Mouse (Mus musculus) heart, embryonic 13.5 days (tissue): ENCODE data around the gene Yipf3. TPM values are rescaled to one million over a fixed set of nuclear protein-coding genes. Genes with fewer than 3 reads are reported as not detected.
A peak's percentile ranks its signal among the peaks of the same experiment; 100 is the strongest.

ENCODE experiments used
- ATAC-seq: fragments of 200-750 bp; cut with Nextera tagmentation; 2 replicates; pipeline ENCODE4 v1.8.0; 2017; ENCODE audit warnings: moderate TSS enrichment; ENCODE audit not compliant: insufficient number of reproducible peaks, low FRiP score, low TSS enrichment; ENCODE audit errors: extremely low read depth
- H3K27ac ChIP-seq: fragments of 300-500 bp; sonication (generic); replicated peaks from 2 replicates; pipeline ENCODE4 v1.5.1; 2015; ENCODE audit warnings: moderate library complexity, mild to moderate bottlenecking, inconsistent platforms
- H3K27me3 ChIP-seq: fragments of 300-500 bp; sonication (generic); replicated peaks from 2 replicates; pipeline ENCODE4 v1.6.1; 2015; ENCODE audit warnings: mild to moderate bottlenecking, inconsistent platforms
- H3K36me3 ChIP-seq: fragments of 300-500 bp; sonication (generic); 2 replicates; pipeline ENCODE4 v1.6.1; 2015; ENCODE audit warnings: mild to moderate bottlenecking, inconsistent platforms
- H3K4me1 ChIP-seq: fragments of 300-500 bp; sonication (generic); 2 replicates; pipeline ENCODE4 v1.6.1; 2015; ENCODE audit warnings: inconsistent platforms
- H3K4me2 ChIP-seq: fragments of 300-500 bp; sonication (generic); 2 replicates; pipeline ENCODE4 v1.6.1; 2015; ENCODE audit warnings: inconsistent platforms, mild to moderate bottlenecking, moderate library complexity
- H3K4me3 ChIP-seq: fragments of 300-500 bp; sonication (generic); 2 replicates; pipeline ENCODE4 v1.5.1; 2015; ENCODE audit warnings: moderate library complexity, mild to moderate bottlenecking, inconsistent platforms
- H3K9ac ChIP-seq: fragments of 300-500 bp; sonication (generic); 2 replicates; pipeline ENCODE4 v1.6.1; 2015; ENCODE audit warnings: inconsistent platforms, mild to moderate bottlenecking, moderate library complexity
- H3K9me3 ChIP-seq: fragments of 300-500 bp; sonication (generic); 2 replicates; pipeline ENCODE4 v1.6.1; 2016; ENCODE audit warnings: inconsistent platforms
- WGBS: fragments of 180-500 bp; shearing (Covaris S2); methylation state at CpG from one replicate; pipeline ENCODE4 v1.1.7; 2015; ENCODE audit warnings: mixed read lengths; 5-methylcytosine and 5-hydroxymethylcytosine counted together
- polyA plus RNA-seq: library from polyadenylated mRNA; unstranded; fragments of >200 nt; fragmentation: Nextera tagmentation; extraction: Ambion mirVana; gene quantifications from 2 replicates; pipeline ENCODE4 v1.2.1, GENCODE M21; 2015

Gene Yipf3
- polyA plus RNA-seq, 1 experiment from 2014 or later: 80.3 TPM

DNA sequence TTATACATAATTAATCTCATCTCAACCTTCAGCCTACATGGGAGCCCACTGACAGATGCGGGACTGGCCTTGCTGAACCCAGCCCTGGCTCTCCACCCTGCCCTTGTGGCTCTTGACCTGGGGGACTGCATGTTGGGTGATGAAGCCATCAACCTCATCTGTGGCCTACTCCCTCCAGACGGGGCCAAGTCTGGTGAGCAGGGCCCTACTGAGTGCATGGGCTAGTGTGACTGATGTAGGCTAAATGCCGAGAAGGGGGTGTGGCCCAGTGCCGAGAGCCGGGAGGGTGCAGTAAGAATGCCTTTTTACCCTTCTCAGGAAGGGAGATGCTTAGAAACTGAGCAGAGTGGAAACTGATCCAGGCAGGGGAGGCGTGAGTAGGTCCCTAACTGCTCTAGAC is 7.3 kb downstream of the Yipf3 start:
- WGBS: 21% methylated on average over 6 of the region's 6 CpGs
- H3K4me2 ChIP-seq: peak overlapping the region; percentile 100
- peak overlapping the region; percentile 71; the same call in 1 of the 2 replicates for H3K4me3 ChIP-seq
- peaks cover 28% of the 10 kb centered on the region for H3K27me3 ChIP-seq
- peaks cover 24% of the 10 kb centered on the region for H3K4me1 ChIP-seq
- no peak overlapping the region for H3K27ac ChIP-seq
- no peak overlapping the region for H3K9ac ChIP-seq
- H3K9me3 ChIP-seq: no peaks in the 10 kb centered on the region
- ATAC-seq: no peak
- H3K36me3 ChIP-seq: peaks cover 65% of the 10 kb centered on the region

DNA sequence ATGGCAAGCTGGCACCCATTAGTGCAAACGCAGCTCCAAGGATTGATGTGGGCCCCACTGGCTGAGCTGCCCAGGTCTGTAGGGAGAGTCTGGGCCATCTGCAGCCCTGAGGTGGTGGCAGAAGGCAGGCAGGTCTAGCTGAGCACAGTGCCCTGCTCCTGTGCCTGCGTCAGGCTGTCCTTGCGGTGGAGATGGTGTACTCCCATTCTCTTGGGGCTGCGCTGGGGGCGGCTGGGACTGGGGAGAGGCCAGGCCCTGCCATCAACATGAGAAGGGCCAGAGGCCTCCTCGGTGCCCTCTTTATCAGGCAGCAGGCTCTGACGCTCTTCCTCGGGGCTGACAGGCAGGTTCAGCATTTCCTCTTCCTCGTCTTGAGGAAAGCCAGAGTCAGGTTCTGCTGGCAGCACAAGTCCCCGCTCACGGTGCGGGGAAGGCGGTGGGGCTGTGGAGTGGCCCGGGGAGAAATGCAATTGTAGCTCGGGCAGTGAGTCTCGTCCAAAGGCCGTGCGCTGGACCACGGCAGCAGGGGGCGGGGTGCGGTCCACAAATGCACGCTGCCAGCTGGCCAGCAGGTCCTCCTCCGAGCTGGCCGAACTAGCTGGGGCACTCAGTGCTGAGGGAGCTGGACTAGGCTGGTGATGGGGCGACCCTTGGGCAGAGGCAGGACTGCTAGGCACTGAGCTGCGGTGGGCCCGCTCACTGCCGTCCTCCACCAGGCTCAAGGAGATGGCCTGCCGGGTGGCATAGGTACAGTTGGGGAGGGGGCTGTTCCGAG is 10.6 kb downstream of the Yipf3 start:
- Histone ChIP-seq H3K27ac (peak overlapping the region; percentile 70), H3K9me3 (no peaks in the 10 kb centered on the region), H3K4me2 (no peak overlapping the region), H3K9ac (no peak overlapping the region; the same call in 1 of the 2 replicates), H3K4me3 (no peak overlapping the region), H3K4me1 (peaks cover 15% of the 10 kb centered on the region), H3K27me3 (peaks cover 28% of the 10 kb centered on the region), H3K36me3 (peaks cover 73% of the 10 kb centered on the region)
- ATAC-seq: no peak
- 71% methylated on average over 30 of the region's 30 CpGs for WGBS

DNA sequence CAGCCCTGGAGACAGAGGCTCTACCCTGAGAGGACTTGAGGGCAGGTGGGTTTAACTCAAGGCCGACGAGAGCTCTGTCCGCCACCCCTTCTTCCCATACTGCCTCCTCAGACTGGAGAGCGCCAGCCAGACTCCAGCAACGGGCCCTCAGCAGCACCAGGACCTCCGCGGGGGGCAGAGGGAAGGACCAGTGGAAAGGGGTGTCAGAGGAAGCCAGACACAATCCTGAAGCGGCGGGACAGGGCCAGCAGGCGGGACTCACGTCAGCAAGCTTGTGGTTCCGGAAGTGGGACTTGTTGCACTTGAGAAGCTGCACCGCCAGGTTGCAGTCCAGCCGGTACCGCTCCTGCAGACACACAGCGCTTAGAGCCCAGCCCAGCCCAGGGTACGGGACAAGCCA is 11.8 kb downstream of the Yipf3 start:
- H3K4me3 ChIP-seq: no peak overlapping the region
- H3K36me3 ChIP-seq: peaks cover 85% of the 10 kb centered on the region
- ATAC-seq: no peak
- 0 out of 2 replicates have a peak overlapping the region, but pooled peaks have one; percentile 24 for H3K27ac ChIP-seq
- no peak overlapping the region for H3K4me2 ChIP-seq
- no peak overlapping the region for H3K9ac ChIP-seq
- WGBS: 87% methylated on average over 17 of the region's 17 CpGs
- H3K27me3 ChIP-seq: peaks cover 22% of the 10 kb centered on the region
- no peaks in the 10 kb centered on the region for H3K9me3 ChIP-seq
- peaks cover 7% of the 10 kb centered on the region for H3K4me1 ChIP-seq

DNA sequence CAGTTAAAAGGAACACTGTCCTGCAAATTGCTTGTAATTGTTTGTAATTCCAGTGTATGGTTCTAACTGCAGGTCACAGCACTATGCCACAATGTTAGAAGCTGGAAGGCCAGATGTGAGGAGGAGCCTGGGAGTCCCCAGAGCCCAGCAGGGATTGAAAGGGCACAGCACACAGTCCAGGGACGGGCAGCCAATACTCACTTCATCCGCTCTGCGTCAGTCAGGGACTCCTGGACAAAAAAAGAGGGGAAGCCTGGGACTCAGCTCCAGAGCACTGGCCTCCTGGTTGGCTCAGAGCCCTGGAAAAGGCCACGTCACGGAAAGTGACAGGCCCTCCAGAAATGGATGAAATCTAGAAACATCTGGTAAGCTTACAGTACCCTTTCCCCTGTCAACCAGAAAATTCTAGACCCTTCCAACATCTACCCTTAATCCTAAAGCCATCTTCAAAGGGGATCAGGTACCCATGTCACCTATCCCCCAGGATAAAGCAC is 14.4 kb downstream of the Yipf3 start:
- Histone ChIP-seq H3K36me3 (peaks cover 98% of the 10 kb centered on the region), H3K27ac (no peak overlapping the region; the same call in 1 of the 2 replicates), H3K9ac (no peak overlapping the region), H3K27me3 (no peaks in the 10 kb centered on the region), H3K4me3 (no peak overlapping the region), H3K4me2 (no peak overlapping the region), H3K9me3 (no peaks in the 10 kb centered on the region), H3K4me1 (peaks cover 17% of the 10 kb centered on the region)
- 81% methylated on average over 5 of the region's 5 CpGs for WGBS
- no peak for ATAC-seq

DNA sequence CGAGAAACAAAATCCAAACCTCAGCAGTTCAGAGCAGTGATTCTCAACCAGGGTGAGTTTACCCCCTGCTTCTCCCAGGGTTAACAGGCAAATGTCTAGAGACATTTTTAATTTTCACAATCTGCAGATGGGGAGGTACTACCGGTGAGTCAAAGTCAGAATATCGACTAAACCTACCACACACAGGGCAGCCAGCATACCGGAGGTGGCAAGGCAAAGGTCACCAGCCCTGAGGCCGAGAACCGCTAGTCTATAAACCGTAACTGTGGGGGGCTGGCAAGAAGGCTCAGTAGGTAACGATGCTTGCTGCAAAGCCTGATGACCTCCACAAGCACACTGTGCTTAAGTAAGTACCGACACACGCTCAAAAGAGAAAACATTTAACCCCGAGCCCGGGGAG is 17.6 kb downstream of the Yipf3 start:
- Histone ChIP-seq H3K4me2 (no peak overlapping the region), H3K27ac (no peak overlapping the region), H3K36me3 (peaks cover 86% of the 10 kb centered on the region), H3K27me3 (no peaks in the 10 kb centered on the region), H3K4me3 (no peak overlapping the region), H3K9ac (no peak overlapping the region), H3K9me3 (no peaks in the 10 kb centered on the region), H3K4me1 (peaks cover 32% of the 10 kb centered on the region)
- no peak for ATAC-seq
- 83% methylated on average over 12 of the region's 12 CpGs for WGBS

DNA sequence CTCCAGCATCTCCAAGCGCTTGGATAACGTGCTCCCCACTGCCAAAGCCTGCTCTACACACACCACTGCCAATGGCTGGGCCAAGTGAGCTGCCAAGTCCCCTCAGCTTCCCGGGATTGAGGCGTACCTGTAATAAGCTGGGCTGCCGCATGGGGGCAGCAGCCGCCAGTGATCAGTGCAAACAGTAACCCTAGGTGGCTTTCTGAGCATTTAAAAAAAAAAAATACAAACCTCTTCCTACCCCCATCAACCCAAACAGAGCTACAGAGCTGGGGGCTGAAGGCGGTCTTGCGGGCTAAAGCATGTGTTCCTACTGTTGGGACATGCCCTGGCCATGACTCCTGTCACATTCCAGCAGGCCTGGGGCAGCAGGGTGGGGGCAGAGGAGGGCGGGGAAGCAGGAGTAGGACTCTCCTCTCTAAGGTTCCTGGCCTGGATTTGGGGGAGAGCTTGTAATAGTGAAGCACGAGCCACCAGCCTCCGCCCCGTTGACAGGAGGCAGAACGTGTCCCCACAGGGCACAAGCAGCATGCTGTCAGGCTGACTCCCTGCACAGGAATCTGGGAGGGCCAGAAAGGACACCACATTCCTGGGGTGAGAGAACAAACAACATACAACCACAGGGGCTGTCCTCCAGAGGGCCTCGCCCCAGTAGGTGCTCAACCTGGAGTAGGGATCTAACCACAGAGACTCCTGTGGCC is 18.2 kb downstream of the Yipf3 start:
- Histone ChIP-seq H3K4me2 (no peak overlapping the region), H3K9ac (0 out of 2 replicates have a peak overlapping the region, but pooled peaks have one; percentile 15), H3K4me3 (no peak overlapping the region), H3K9me3 (no peaks in the 10 kb centered on the region), H3K27ac (0 out of 2 replicates have a peak overlapping the region, but pooled peaks have one; percentile 24), H3K27me3 (no peaks in the 10 kb centered on the region), H3K4me1 (peaks cover 32% of the 10 kb centered on the region), H3K36me3 (peaks cover 86% of the 10 kb centered on the region)
- 25% methylated on average over 14 of the region's 14 CpGs for WGBS
- ATAC-seq: no peak

DNA sequence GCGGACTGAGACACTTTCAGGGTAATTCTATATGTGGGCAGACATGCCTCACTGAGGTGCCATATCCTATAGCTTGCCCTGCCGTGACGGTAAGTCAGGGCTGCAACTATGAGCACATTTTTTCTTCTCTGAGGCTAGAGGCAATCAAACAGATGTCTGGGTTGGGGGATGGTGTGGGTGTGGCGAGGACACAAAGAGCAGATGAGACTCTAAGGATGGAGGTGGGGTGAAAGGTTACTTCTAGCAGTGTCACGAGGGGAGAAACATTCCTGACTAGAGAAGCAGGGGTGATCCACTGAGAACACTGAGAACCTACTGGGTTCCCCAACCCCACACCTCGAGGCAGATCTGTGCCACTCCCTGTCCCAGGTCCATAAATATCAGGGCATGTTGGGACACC is 19.1 kb downstream of the Yipf3 start:
- peaks cover 86% of the 10 kb centered on the region for H3K36me3 ChIP-seq
- no peaks in the 10 kb centered on the region for H3K9me3 ChIP-seq
- peak overlapping the region; percentile 33; the same call in 1 of the 2 replicates for H3K9ac ChIP-seq
- ATAC-seq: no peak
- no peaks in the 10 kb centered on the region for H3K27me3 ChIP-seq
- no peak overlapping the region for H3K4me2 ChIP-seq
- WGBS: 67% methylated on average over 6 of the region's 6 CpGs
- H3K27ac ChIP-seq: no peak overlapping the region
- no peak overlapping the region for H3K4me3 ChIP-seq
- H3K4me1 ChIP-seq: peaks cover 37% of the 10 kb centered on the region

DNA sequence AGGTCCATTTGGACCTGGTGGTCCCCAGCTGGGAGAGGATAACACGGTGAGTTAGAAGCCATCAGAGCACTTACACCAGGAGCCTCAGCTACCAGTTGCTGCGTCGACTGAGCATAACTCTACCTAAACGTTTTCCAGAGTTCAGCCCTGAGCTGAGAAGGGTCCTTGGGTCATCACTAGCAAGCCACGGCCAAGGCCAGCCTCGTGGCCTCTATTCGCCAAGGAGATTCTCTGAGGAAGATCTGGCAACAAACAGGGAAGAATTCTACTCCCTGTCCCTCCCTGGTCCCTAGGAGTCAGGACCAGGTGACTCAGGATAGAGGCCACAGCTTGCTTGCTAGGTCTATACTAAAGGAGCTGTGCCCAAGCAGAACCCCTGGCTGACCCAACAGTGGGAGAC is 19.6 kb downstream of the Yipf3 start:
- H3K4me3 ChIP-seq: no peak overlapping the region
- peaks cover 41% of the 10 kb centered on the region for H3K4me1 ChIP-seq
- H3K36me3 ChIP-seq: peaks cover 83% of the 10 kb centered on the region
- no peaks in the 10 kb centered on the region for H3K27me3 ChIP-seq
- H3K9me3 ChIP-seq: no peaks in the 10 kb centered on the region
- H3K27ac ChIP-seq: no peak overlapping the region
- H3K4me2 ChIP-seq: no peak overlapping the region
- no peak for ATAC-seq
- H3K9ac ChIP-seq: peak overlapping the region; percentile 3; the same call in 1 of the 2 replicates
- WGBS: 74% methylated on average over 7 of the region's 7 CpGs

DNA sequence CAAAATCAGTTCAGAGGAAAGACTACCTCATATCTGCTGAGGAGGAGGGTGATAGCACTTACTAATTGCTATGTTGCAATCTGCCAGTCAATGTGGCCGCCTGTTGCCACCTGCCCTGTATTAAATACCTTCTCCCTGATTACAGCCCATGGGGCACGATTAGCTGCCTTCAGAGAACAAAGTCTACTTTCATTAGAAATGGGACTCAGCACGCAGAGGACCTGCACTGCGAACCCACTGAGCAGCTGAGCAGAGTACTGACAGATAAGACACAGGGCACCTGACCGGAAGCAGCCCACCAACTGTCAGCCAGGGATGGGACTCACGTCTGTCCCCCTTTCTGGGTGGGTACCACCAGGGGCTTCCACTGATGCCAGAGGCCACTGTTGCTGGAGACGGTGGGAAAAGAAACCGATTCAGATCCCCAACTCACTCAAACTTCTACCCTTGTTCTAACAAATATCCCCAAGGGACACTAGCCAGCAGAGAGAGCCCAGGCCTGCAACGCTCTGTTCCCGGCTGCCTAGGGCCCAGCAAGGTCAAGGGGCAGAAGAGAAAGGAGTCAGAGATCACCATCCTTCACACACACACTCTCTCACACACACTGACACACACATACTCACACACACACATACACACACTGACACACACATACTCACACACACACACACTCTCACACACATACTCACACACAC is 20.3 kb downstream of the Yipf3 start:
- peaks cover 81% of the 10 kb centered on the region for H3K36me3 ChIP-seq
- no peaks in the 10 kb centered on the region for H3K9me3 ChIP-seq
- H3K27me3 ChIP-seq: no peaks in the 10 kb centered on the region
- no peak overlapping the region; the same call in 1 of the 2 replicates for H3K9ac ChIP-seq
- no peak overlapping the region for H3K4me3 ChIP-seq
- no peak for ATAC-seq
- H3K27ac ChIP-seq: no peak overlapping the region
- H3K4me2 ChIP-seq: no peak overlapping the region
- H3K4me1 ChIP-seq: peaks cover 48% of the 10 kb centered on the region
- WGBS: 60% methylated on average over 10 of the region's 10 CpGs

DNA sequence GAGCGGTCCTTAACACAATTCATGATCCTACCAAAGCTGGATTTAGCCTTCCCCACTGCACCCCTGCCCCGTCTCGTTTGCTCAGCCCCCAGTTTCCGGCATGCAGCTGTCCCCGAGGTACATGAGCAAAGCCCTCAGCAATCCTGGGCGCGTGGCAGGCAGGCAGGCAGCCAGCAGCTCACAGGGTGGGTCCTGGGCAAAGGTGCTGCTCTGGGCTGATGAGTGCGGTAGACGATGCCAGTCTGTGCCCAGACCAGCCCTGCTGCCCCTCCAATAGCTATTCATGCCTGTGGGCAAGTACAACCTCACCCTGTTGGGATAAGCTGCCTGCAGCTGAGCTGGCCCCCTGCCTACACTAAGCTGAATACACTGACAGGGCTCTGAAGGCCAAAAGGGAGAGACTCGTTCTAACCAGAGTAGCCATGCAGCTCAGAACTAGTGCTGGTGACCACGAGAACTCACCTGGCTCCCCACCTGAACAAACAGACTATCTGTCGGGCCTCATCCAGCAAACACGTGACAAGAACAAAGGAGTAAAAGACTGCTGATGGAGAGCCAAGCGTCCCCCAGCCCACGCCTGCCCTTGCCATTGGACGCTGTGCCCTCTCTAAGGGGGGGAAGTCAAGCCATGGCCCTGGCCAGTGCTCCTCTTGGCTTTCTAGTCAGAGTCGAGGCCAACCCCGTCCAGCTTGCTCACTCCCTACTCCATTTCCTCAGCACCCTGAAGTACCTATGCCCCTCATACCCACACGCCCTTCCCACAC is 22.1 kb downstream of the Yipf3 start:
- H3K9ac ChIP-seq: peak overlapping the region; percentile 28
- no peaks in the 10 kb centered on the region for H3K9me3 ChIP-seq
- no peak overlapping the region for H3K4me2 ChIP-seq
- H3K4me3 ChIP-seq: no peak overlapping the region
- H3K36me3 ChIP-seq: peaks cover 76% of the 10 kb centered on the region
- no peak for ATAC-seq
- no peak overlapping the region for H3K27ac ChIP-seq
- 83% methylated on average over 19 of the region's 19 CpGs for WGBS
- H3K27me3 ChIP-seq: no peaks in the 10 kb centered on the region
- H3K4me1 ChIP-seq: peaks cover 66% of the 10 kb centered on the region
